Mouse (Mus musculus): ENCODE measurements around the gene Ap3s2. TPM values are rescaled to one million over a fixed set of nuclear protein-coding genes. Genes with fewer than 3 reads are reported as not detected.

Ap3s2 gene
- polyA plus RNA-seq, 1 experiment from 2014 or later = 41.2 TPM

DNA sequence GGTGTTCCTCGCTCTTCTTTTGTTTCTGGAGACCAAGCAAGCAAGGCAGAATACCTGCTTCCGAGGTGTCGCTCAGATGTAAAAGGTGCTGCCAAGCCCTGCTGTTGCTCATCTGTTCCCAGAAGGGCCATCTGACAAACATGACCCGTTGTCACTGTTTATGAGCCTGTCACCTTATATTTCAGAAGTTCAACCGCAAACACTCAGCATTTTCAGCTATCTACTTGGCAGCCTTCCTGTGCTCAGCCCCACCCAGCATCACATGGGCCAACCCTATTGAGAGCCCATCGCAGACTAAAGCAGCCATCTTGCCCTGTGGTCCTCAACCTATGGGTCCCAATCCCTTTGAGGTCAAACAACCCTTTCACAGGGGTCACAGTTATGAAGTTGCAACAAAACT lies 19.7 kb downstream of the Ap3s2 start:
- Histone ChIP-seq H3K27me3 (ENCODE audit: control insufficient read depth, insufficient read depth, low read length) (no peaks in the 10 kb centered on the region), H3K9ac (ENCODE audit: low read length) (no peak overlapping the region), H3K4me3 (ENCODE audit: low read depth, low read length) (no peak overlapping the region), H3K27ac (replicated peaks; ENCODE audit: low read depth, low read length) (no peak overlapping the region), H3K9me3 (ENCODE audit: control insufficient read depth, low read length) (no peaks in the 10 kb centered on the region), H3K4me2 (ENCODE audit: low read depth, severe bottlenecking) (no peak overlapping the region), H3K4me1 (ENCODE audit: control insufficient read depth, insufficient read depth, low read length) (no peaks in the 10 kb centered on the region), H3K36me3 (ENCODE audit: control insufficient read depth, insufficient read depth, low read length) (no peaks in the 10 kb centered on the region)
- DNase-seq (ENCODE audit: low spot score) (no peak), ATAC-seq (ENCODE audit: insufficient number of reproducible peaks, low FRiP score, low TSS enrichment, low read depth) (no peak)
- 96% methylated on average over 6 of the region's 6 CpGs for WGBS

DNA sequence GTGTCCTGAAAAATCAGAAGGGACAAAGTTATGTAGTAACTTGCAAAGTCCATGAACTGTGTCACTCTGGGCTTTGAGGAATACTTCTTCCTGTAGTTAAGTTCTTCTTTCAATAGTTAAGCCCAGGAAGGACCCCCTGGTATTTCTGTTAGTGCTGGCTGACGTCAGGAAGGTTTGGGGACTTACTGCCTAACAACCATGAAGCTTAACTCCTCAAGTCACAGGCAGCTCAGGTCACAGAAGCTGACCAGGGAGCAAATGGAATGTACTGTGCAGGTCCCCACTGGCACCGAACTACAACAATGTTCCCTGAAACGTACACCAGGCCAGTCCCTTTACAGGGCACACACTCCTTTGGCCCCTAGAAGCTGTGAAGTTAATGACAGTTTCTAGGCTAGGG lies 25.2 kb downstream of the Ap3s2 start:
- Histone ChIP-seq H3K4me3 (ENCODE audit: low read depth, low read length) (no peak overlapping the region), H3K9ac (ENCODE audit: low read length) (no peak overlapping the region), H3K4me1 (ENCODE audit: control insufficient read depth, insufficient read depth, low read length) (no peaks in the 10 kb centered on the region), H3K4me2 (ENCODE audit: low read depth, severe bottlenecking) (no peak overlapping the region), H3K27me3 (ENCODE audit: control insufficient read depth, insufficient read depth, low read length) (no peaks in the 10 kb centered on the region), H3K36me3 (ENCODE audit: control insufficient read depth, insufficient read depth, low read length) (no peaks in the 10 kb centered on the region), H3K27ac (replicated peaks; ENCODE audit: low read depth, low read length) (no peak overlapping the region), H3K9me3 (ENCODE audit: control insufficient read depth, low read length) (no peaks in the 10 kb centered on the region)
- 70% methylated on average over 3 of the region's 3 CpGs for WGBS
- no peak for DNase-seq (ENCODE audit: low spot score)
- ATAC-seq (ENCODE audit: insufficient number of reproducible peaks, low FRiP score, low TSS enrichment, low read depth) = no peak

DNA sequence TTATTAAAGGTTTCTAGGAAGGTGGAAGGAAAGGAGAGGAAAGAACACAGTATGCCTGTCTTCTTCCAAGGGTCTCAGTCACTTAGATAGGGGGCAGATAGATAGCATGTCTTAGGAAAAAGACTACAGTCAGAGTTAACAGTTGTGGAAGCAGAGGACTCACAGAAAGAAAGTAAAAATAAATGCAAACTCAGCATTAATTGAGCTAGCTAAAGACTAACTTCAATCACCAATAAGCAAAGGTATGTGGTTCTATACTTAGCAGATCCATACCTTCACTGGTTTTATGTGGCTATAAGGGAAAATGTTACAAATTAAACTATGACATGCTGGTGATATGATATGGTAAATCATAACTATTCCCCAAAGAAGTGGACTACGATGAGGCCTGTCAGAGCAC lies 25.7 kb downstream of the Ap3s2 start:
- Histone ChIP-seq H3K9me3 (ENCODE audit: control insufficient read depth, low read length) (no peaks in the 10 kb centered on the region), H3K27me3 (ENCODE audit: control insufficient read depth, insufficient read depth, low read length) (no peaks in the 10 kb centered on the region), H3K4me1 (ENCODE audit: control insufficient read depth, insufficient read depth, low read length) (no peaks in the 10 kb centered on the region), H3K27ac (replicated peaks; ENCODE audit: low read depth, low read length) (no peak overlapping the region), H3K4me2 (ENCODE audit: low read depth, severe bottlenecking) (no peak overlapping the region), H3K36me3 (ENCODE audit: control insufficient read depth, insufficient read depth, low read length) (no peaks in the 10 kb centered on the region), H3K4me3 (ENCODE audit: low read depth, low read length) (no peak overlapping the region), H3K9ac (ENCODE audit: low read length) (no peak overlapping the region)
- DNase-seq (ENCODE audit: low spot score) (no peak), ATAC-seq (ENCODE audit: insufficient number of reproducible peaks, low FRiP score, low TSS enrichment, low read depth) (no peak)
- 88% methylated on average over 1 of the region's 1 CpGs for WGBS

DNA sequence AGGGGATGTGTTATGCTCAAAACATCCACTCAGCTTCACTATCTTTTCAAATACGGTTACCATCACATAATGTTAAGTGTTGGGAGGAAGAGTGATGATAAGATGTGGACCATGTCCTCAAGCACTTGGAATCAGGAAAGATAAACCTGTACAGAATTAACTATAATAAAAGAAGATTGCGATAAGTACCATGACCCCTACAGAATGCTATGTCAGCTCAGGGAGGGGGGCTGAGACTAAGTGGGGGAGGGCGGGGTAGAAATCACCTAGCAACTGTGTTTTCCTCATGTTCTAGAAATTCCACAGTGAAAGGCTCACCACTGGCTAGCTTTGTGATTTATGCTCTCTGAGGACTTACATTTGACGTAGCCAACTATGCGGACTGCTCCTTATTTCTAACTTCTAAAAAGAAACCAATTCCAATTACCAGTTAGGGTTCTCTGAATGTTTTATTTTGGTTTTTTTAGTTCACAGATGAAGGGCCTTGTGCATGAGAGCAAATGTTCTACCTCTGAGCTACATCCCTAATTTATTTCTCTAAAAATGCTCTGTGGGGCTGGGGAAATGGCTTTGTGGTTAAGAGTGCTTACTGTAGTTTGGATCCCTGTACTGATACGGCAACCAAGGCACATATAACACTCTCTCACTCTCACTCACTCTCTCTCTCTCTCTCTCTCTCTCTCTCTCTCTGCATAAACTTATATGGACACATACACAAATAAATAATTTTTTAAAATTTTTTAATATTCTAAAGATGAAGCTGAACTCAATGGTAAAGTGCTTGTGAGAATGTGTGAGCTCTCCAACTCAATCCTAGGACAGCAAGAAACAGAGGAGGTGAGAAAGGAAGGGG lies 27.6 kb downstream of the Ap3s2 start:
- no peak for ATAC-seq (ENCODE audit: insufficient number of reproducible peaks, low FRiP score, low TSS enrichment, low read depth)
- no peaks in the 10 kb centered on the region for H3K27me3 ChIP-seq (ENCODE audit: control insufficient read depth, insufficient read depth, low read length)
- H3K9ac ChIP-seq (ENCODE audit: low read length) = no peak overlapping the region
- H3K9me3 ChIP-seq (ENCODE audit: control insufficient read depth, low read length) = no peaks in the 10 kb centered on the region
- H3K27ac ChIP-seq (replicated peaks; ENCODE audit: low read depth, low read length) = no peak overlapping the region
- no peak overlapping the region for H3K4me2 ChIP-seq (ENCODE audit: low read depth, severe bottlenecking)
- H3K4me3 ChIP-seq (ENCODE audit: low read depth, low read length) = no peak overlapping the region
- WGBS = 84% methylated on average over 6 of the region's 6 CpGs
- H3K36me3 ChIP-seq (ENCODE audit: control insufficient read depth, insufficient read depth, low read length) = no peaks in the 10 kb centered on the region
- no peaks in the 10 kb centered on the region for H3K4me1 ChIP-seq (ENCODE audit: control insufficient read depth, insufficient read depth, low read length)
- DNase-seq (ENCODE audit: low spot score) = no peak

DNA sequence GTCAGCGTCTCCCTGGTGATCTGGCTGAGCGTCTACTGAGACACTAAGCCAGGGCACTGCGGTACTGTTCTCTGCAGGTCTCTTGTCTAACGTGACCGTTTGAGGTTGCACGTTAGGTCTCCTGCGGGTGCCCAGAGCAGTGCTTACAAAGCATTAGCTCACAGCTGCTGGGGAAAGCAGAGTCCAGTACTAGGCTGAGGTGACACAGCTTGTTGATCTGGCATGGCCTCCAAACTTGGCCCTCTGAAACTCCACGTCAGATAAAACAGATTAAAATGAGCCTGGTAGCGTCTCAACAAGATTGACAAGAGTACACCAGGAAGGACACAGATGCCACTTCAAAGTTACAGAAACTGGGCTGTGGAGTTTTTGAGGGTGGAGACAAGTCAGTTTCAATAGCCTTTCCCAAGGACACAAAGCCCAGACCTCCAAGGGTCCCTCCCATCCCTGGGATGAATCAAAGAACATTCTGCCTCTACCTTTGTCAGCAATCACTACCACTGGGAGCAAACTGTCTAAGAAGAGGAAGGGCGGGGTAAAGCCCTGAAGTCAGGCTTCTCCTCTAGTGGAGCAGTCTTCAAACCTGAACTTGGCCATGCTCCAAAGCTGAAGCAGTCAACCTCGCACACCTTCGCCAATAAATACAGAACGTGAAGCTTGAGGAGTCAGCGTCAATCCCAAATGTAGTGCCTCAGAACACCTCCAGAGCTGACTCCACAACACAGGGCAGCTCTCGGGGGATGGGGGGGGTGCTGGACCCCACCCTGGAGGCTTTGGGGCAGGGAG lies 29.8 kb downstream of the Ap3s2 start:
- Histone ChIP-seq H3K9ac (ENCODE audit: low read length) (no peak overlapping the region), H3K9me3 (ENCODE audit: control insufficient read depth, low read length) (no peaks in the 10 kb centered on the region), H3K4me3 (ENCODE audit: low read depth, low read length) (no peak overlapping the region), H3K4me1 (ENCODE audit: control insufficient read depth, insufficient read depth, low read length) (no peaks in the 10 kb centered on the region), H3K36me3 (ENCODE audit: control insufficient read depth, insufficient read depth, low read length) (no peaks in the 10 kb centered on the region), H3K27me3 (ENCODE audit: control insufficient read depth, insufficient read depth, low read length) (no peaks in the 10 kb centered on the region), H3K27ac (replicated peaks; ENCODE audit: low read depth, low read length) (no peak overlapping the region), H3K4me2 (ENCODE audit: low read depth, severe bottlenecking) (no peak overlapping the region)
- DNase-seq (ENCODE audit: low spot score) = no peak
- WGBS = 91% methylated on average over 15 of the region's 15 CpGs
- no peak for ATAC-seq (ENCODE audit: insufficient number of reproducible peaks, low FRiP score, low TSS enrichment, low read depth)

DNA sequence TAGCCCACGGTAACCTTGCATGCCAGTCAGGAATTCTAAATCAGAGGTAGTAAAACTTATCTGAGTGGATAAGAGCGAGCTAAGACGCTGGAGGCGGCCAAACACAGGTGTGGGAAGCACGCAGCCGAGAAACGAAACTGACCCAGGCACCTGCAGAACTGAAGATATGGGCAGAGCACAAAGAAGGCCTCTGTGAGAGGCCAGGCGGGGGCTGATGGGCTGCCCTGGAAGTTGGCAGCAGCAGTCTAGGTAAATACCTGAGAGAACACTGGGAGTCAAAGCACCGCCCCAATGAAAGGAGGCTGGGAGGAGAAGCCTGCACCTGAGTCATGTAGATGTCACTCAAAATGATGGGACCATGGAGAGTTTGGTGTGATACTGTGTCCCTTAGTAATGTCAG lies 31.8 kb downstream of the Ap3s2 start:
- 88% methylated on average over 9 of the region's 9 CpGs for WGBS
- ATAC-seq (ENCODE audit: insufficient number of reproducible peaks, low FRiP score, low TSS enrichment, low read depth) (no peak), DNase-seq (ENCODE audit: low spot score) (no peak)
- Histone ChIP-seq H3K4me1 (ENCODE audit: control insufficient read depth, insufficient read depth, low read length) (no peaks in the 10 kb centered on the region), H3K9me3 (ENCODE audit: control insufficient read depth, low read length) (no peaks in the 10 kb centered on the region), H3K4me3 (ENCODE audit: low read depth, low read length) (no peak overlapping the region), H3K36me3 (ENCODE audit: control insufficient read depth, insufficient read depth, low read length) (no peaks in the 10 kb centered on the region), H3K27me3 (ENCODE audit: control insufficient read depth, insufficient read depth, low read length) (no peaks in the 10 kb centered on the region), H3K4me2 (ENCODE audit: low read depth, severe bottlenecking) (no peak overlapping the region), H3K9ac (ENCODE audit: low read length) (no peak overlapping the region), H3K27ac (replicated peaks; ENCODE audit: low read depth, low read length) (no peak overlapping the region)

DNA sequence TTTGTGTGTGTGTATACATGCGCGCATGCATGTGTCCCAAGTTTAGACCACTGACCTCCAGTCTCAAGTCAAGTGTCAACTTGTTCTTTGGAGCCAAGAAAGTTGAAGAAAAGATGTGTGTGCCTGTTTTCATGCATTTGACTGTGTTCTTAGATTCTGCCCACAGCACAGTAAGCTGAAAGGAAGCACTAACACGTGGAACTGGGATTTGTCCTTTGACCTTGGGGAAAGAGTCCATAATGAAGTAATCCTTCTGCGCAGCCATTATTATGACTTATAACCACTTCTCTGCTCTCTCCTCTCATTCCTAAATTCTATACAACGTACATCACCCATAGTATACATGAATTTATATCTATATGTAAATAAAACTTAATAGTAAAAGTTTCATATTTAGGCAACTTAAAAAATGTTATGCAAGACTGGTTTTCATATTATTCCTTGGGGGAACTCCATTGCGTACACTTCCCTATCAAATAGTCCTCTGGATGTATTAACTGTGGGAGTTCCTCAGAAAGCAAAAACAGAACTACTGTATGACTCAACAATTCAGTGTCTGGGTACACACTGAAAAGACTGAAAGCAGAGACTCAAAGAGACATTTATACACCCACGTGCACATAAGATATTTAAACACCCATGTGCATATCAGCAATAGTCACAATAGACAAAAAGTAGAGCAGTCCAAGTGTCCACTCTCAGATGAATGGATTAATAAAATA lies 36.7 kb downstream of the Ap3s2 start:
- H3K9ac ChIP-seq (ENCODE audit: low read length) = no peak overlapping the region
- H3K27me3 ChIP-seq (ENCODE audit: control insufficient read depth, insufficient read depth, low read length) = no peaks in the 10 kb centered on the region
- H3K36me3 ChIP-seq (ENCODE audit: control insufficient read depth, insufficient read depth, low read length) = peaks cover 2% of the 10 kb centered on the region; the same call in 1 of the 2 replicates
- H3K4me1 ChIP-seq (ENCODE audit: control insufficient read depth, insufficient read depth, low read length) = no peaks in the 10 kb centered on the region
- ATAC-seq (ENCODE audit: insufficient number of reproducible peaks, low FRiP score, low TSS enrichment, low read depth) (no peak), DNase-seq (ENCODE audit: low spot score) (no peak)
- no peak overlapping the region for H3K4me2 ChIP-seq (ENCODE audit: low read depth, severe bottlenecking)
- no peaks in the 10 kb centered on the region for H3K9me3 ChIP-seq (ENCODE audit: control insufficient read depth, low read length)
- H3K4me3 ChIP-seq (ENCODE audit: low read depth, low read length) = no peak overlapping the region
- WGBS = 89% methylated on average over 7 of the region's 7 CpGs
- no peak overlapping the region for H3K27ac ChIP-seq (replicated peaks; ENCODE audit: low read depth, low read length)

DNA sequence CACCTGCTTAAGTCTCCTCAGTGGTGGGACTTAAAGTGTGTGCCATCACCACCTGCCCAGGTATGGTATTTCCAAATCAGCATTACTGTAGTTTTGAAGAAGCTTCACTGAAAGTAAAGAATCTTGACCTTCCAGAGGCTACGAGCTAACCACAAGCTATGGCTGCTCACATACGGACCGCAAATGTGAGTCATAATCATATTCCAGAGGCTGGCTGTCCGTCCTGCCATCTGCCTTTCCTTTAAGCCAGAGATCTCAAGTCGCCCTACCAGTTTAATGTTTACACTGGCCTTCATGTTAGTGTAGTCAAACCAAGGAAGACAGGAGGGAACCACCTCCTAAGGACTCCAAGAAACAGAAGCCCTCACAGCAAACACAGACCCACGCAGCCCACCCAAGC lies 38.5 kb downstream of the Ap3s2 start:
- no peak overlapping the region for H3K27ac ChIP-seq (replicated peaks; ENCODE audit: low read depth, low read length)

More for the DNA sequence above, 38.5 kb downstream of the Ap3s2 start:
- Histone ChIP-seq H3K9me3 (ENCODE audit: control insufficient read depth, low read length) (no peaks in the 10 kb centered on the region), H3K4me1 (ENCODE audit: control insufficient read depth, insufficient read depth, low read length) (no peaks in the 10 kb centered on the region), H3K4me3 (ENCODE audit: low read depth, low read length) (no peak overlapping the region), H3K36me3 (ENCODE audit: control insufficient read depth, insufficient read depth, low read length) (peaks cover 2% of the 10 kb centered on the region; the same call in 1 of the 2 replicates), H3K4me2 (ENCODE audit: low read depth, severe bottlenecking) (no peak overlapping the region), H3K27me3 (ENCODE audit: control insufficient read depth, insufficient read depth, low read length) (no peaks in the 10 kb centered on the region), H3K9ac (ENCODE audit: low read length) (no peak overlapping the region)
- 91% methylated on average over 6 of the region's 6 CpGs for WGBS
- ATAC-seq (ENCODE audit: insufficient number of reproducible peaks, low FRiP score, low TSS enrichment, low read depth) (no peak), DNase-seq (ENCODE audit: low spot score) (no peak)

Data from limb, embryonic 11.5 days (tissue).